Mouse (Mus musculus) intestine, embryonic 14.5 days (tissue): ENCODE results near the gene Fyb. TPM values are rescaled to one million over a fixed set of nuclear protein-coding genes. Genes with fewer than 3 reads are reported as not detected.

Source experiments
- ATAC-seq: fragments of 200-750 bp; cut with Nextera tagmentation; replicated peaks from 2 replicates; pipeline ENCODE4 v1.8.0; 2017; ENCODE audit warnings: low read depth, moderate number of reproducible peaks, moderate TSS enrichment, moderate library complexity; ENCODE audit not compliant: low FRiP score, low TSS enrichment
- DNase-seq: peaks from one replicate; pipeline ENCODE4 v3.0.0-alpha.2; 2018; ENCODE audit warnings: low spot score
- H3K27ac ChIP-seq: fragments of 300-500 bp; sonication (generic); 2 replicates; pipeline ENCODE4 v1.5.1; 2014; ENCODE audit warnings: low read depth, mild to moderate bottlenecking, control low read depth
- H3K27me3 ChIP-seq: fragments of 300-500 bp; sonication (generic); replicated peaks from 2 replicates; pipeline ENCODE4 v1.6.1; 2014; ENCODE audit warnings: low read length, control low read depth; ENCODE audit not compliant: control insufficient read depth, insufficient read depth
- H3K36me3 ChIP-seq: fragments of 300-500 bp; sonication (generic); 2 replicates; pipeline ENCODE4 v1.6.1; 2014; ENCODE audit warnings: low read length, control low read depth; ENCODE audit not compliant: control insufficient read depth, insufficient read depth
- H3K4me1 ChIP-seq: fragments of 300-500 bp; sonication (generic); replicated peaks from 2 replicates; pipeline ENCODE4 v1.6.1; 2014; ENCODE audit warnings: low read length, control low read depth, mixed read lengths; ENCODE audit not compliant: control insufficient read depth, insufficient read depth
- H3K4me2 ChIP-seq: fragments of 300-500 bp; sonication (generic); 2 replicates; pipeline ENCODE4 v1.6.1; 2014; ENCODE audit warnings: low read length
- H3K4me3 ChIP-seq: fragments of 300-500 bp; sonication (generic); 2 replicates; pipeline ENCODE4 v1.5.1; 2014; ENCODE audit warnings: low read depth, low read length, control low read depth, mixed read lengths
- H3K9ac ChIP-seq: fragments of 300-500 bp; sonication (generic); 2 replicates; pipeline ENCODE4 v1.6.1; 2014; ENCODE audit warnings: mild to moderate bottlenecking, low read length
- H3K9me3 ChIP-seq: fragments of 300-500 bp; sonication (generic); 2 replicates; pipeline ENCODE4 v1.6.1; 2016; ENCODE audit warnings: low read length, control low read depth; ENCODE audit not compliant: control insufficient read depth
- WGBS: fragments of 180-500 bp; shearing (Covaris S2); extraction: QIAGEN DNeasy Blood & Tissue Kit; methylation state at CpG from one replicate; pipeline ENCODE4 v1.1.7; 2014; 5-methylcytosine and 5-hydroxymethylcytosine counted together
- polyA plus RNA-seq: library from polyadenylated mRNA; unstranded; fragments of >200 nt; fragmentation: Nextera tagmentation; extraction: Ambion mirVana; gene quantifications from 2 replicates; pipeline ENCODE4 v1.2.1, GENCODE M21; 2014

The Fyb gene
- polyA plus RNA-seq, 1 experiment from 2014 or later = 4.8 TPM

- Histone ChIP-seq H3K9ac (peak overlapping the region; percentile 95), H3K4me3 (peak overlapping the region; percentile 95), H3K9me3 (no peaks in the 10 kb centered on the region), H3K4me1 (peaks cover 36% of the 10 kb centered on the region; the same call in 1 of the 2 replicates), H3K27ac (no peak overlapping the region), H3K4me2 (peak overlapping the region; percentile 78), H3K36me3 (no peaks in the 10 kb centered on the region), H3K27me3 (peaks cover 3% of the 10 kb centered on the region; the same call in 1 of the 2 replicates)
- DNase-seq (no peak), ATAC-seq (no peak)
- WGBS = 24% methylated on average over 8 of the region's 8 CpGs
Observed at GRCm38 (mm10) chr15:6709618-6710017, 187.0 kb downstream of the Fyb start.

DNA sequence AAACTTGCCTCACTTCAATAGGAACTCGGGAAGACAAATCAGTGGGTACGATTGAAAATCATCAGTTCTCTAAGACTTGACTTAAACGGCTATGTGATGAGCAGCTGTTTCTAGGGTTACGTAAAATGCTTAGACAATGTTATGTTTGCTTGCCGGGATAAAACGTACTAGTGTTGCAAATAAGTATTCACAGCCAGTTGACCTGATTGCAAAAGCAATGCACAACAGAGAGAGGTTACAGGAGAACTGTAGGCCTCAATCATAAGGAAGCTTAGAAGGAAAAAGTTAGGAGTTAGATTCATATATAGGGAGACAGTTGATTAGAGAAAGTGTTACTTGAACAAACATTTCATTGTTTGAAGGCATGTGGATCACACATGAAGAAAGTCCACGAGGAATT is 187.7 kb downstream of the Fyb start:
- Histone ChIP-seq H3K9ac (no peak overlapping the region), H3K9me3 (no peaks in the 10 kb centered on the region), H3K4me1 (peaks cover 39% of the 10 kb centered on the region; the same call in 1 of the 2 replicates), H3K4me3 (0 out of 2 replicates have a peak overlapping the region, but pooled peaks have one; percentile 95), H3K36me3 (no peaks in the 10 kb centered on the region), H3K27ac (no peak overlapping the region), H3K27me3 (peaks cover 3% of the 10 kb centered on the region; the same call in 1 of the 2 replicates), H3K4me2 (peak overlapping the region; percentile 78)
- no peak for ATAC-seq
- no peak for DNase-seq
- WGBS = 70% methylated on average over 7 of the region's 7 CpGs

DNA sequence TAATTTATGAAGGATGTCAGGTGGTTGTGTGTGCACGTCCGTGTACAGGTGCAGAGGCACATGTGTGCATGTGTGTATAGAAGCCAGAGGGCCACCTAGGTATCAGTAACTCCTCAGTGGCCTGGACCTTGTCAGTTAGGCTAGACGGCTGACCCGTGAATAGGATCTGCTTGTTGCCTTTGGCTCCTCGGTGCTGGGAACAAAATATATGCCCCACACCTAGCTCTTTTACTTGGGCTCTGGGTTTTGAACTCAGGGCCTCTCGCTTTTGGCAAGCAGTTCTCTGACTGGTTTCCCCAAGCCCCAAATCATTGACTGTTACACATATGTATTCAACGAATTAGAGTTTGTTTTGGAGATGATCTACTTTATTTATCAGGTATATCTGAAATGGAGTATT is 188.6 kb downstream of the Fyb start:
- H3K27ac ChIP-seq = no peak overlapping the region
- H3K9ac ChIP-seq = no peak overlapping the region
- no peaks in the 10 kb centered on the region; the same call in 1 of the 2 replicates for H3K27me3 ChIP-seq
- peaks cover 39% of the 10 kb centered on the region; the same call in 1 of the 2 replicates for H3K4me1 ChIP-seq
- no peak overlapping the region for H3K4me3 ChIP-seq
- no peak for ATAC-seq
- no peaks in the 10 kb centered on the region for H3K9me3 ChIP-seq
- DNase-seq = no peak
- 83% methylated on average over 7 of the region's 7 CpGs for WGBS
- H3K4me2 ChIP-seq = no peak overlapping the region
- no peaks in the 10 kb centered on the region for H3K36me3 ChIP-seq

Other genes starting within 250 kb of the Fyb start
- 47.5 and 57.4 TPM in 2 replicates for gene Dab2, start 223.1 kb upstream of the Fyb start, polyA plus RNA-seq
- 1.2 and 1.4 TPM in 2 replicates for gene C9, start 77.5 kb upstream of the Fyb start, polyA plus RNA-seq
- 41.1 and 43.8 TPM in 2 replicates for gene Rictor, start 185.5 kb downstream of the Fyb start, polyA plus RNA-seq